Mouse (Mus musculus): ENCODE measurements around the gene Ptpn6.

Gene Ptpn6

DNA sequence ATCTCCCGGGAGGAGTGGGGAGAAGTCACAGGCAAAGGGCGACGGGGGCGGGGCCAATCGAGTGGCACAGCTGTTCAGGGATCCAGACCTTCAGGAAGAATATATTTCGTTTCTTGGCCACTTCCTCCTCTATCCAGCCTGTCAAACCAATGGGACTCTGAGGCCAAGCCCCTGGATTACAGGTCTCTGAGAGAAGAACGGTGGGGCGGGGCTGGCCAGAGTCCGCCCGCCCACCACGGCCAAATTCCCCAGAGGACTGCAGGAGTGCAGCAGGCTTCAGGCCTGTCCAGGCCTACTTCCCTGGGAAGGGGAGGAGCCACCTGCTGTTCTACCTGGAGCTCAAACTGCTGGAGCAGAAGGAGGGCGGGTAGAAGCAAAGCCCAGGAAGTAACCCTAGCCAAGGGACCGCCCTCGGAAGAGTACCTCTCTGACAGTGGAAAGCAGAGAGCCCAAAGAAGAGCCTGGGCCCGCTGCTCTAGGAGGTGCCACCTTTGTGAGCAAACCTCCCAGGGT, at the start of gene Ptpn6:
Gene Ptpn6 (minus strand): TSS at position 204 of the 513 bp plus-strand sequence.
- no peak for DNase-seq (ENCODE audit: low read depth, low spot score)

DNA sequence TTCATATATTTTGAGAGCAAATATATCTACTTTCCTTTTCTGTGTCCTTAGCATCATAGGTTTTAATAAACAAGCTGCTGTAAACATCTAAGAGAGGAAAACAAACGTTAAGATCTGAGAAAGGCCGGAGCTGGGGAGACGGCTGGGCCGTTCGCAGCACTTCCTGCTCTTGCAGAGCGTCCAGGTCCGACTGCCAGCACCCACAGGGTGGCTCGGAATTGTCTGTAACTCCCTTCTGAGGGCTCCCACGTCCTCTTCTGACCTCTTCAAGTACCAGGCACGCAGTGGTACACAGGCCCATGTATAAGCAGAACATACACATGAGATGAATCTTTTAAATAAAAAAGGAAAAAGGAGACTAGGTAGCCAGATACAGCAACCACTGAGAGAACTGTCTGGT, 49.2 kb upstream of the Ptpn6 start:
- no peak for DNase-seq (ENCODE audit: low read depth, low spot score)

- DNase-seq (ENCODE audit: low read depth, low spot score) = no peak
Measured at GRCm38 (mm10) chr6:124786756-124787420, 48.4 kb upstream of the Ptpn6 start.

- no peak for DNase-seq (ENCODE audit: low read depth, low spot score)
Measured at GRCm38 (mm10) chr6:124782436-124782835, 43.9 kb upstream of the Ptpn6 start.

DNA sequence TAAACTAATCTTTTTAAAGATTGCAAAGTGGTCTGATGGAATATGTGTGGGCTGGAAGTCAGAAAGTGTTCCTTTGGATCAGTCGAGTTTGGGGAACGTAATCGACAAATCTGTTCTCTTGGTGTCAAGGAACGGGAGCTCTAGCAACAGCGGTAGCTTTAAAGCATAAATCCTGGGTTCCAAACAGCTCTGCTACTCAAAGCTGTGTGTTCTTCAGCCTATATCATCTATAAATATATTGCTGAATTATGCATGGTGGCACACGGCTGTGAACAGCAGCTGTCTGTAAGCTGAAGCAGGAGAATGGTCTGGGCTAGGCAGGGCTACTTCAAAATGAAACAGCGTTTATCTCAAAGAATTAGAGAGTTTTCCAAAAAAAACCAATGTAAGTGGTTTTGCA, 42.4 kb upstream of the Ptpn6 start:
- DNase-seq (ENCODE audit: low read depth, low spot score) = no peak

DNA sequence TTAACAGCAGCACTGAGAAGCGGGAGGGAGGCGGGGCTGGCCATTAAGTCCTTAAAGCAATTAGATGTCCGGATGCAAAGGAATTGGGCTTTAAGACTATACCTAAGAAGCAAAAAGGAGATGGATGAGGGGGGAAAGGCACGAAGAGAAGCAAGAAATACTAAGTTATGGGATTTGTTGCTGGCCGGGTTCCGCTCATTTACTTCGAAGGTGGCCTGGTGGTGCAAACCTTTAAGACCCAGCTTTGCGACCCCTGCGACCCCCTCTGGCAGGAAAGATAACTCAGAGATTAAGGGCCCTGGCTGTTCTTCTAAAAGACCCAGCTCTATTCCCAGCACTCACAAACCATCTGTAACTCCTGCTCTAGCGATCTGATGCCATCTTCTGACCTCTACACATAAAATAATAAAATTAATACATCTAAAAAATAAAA, 41.5 kb upstream of the Ptpn6 start:
- DNase-seq (ENCODE audit: low read depth, low spot score) = no peak

GRCm38 (mm10) chr6:124779222-124779983, 40.9 kb upstream of the Ptpn6 start, which contains the start of gene Lrrc23:
TSS of gene Lrrc23 (minus strand) at chr6:124779727.
- DNase-seq (ENCODE audit: low read depth, low spot score) = no peak

DNA sequence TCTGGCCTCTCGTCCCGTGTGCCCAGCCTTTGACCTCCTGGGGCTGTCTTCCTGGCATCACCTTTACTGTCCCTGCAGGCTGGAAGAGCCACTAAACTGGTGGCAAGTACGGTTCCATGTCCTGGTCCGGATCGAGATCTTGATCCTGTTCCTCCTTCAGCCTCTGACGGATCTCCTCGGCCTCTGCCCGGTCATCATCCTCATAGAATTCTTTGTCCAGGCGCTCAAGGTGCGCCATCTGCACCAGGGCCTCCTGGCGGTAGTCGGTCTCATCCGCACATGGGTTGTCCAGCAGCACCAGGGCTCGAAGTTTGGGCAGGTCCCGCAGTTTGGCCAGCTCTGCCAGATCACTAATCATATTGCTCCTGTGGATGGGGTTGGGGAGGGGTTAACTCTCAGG, 32.0 kb upstream of the Ptpn6 start:
- no peak for DNase-seq (ENCODE audit: low read depth, low spot score)

- DNase-seq (ENCODE audit: low read depth, low spot score) = no peak
Measured at GRCm38 (mm10) chr6:124770013-124770412, 31.5 kb upstream of the Ptpn6 start.

DNA sequence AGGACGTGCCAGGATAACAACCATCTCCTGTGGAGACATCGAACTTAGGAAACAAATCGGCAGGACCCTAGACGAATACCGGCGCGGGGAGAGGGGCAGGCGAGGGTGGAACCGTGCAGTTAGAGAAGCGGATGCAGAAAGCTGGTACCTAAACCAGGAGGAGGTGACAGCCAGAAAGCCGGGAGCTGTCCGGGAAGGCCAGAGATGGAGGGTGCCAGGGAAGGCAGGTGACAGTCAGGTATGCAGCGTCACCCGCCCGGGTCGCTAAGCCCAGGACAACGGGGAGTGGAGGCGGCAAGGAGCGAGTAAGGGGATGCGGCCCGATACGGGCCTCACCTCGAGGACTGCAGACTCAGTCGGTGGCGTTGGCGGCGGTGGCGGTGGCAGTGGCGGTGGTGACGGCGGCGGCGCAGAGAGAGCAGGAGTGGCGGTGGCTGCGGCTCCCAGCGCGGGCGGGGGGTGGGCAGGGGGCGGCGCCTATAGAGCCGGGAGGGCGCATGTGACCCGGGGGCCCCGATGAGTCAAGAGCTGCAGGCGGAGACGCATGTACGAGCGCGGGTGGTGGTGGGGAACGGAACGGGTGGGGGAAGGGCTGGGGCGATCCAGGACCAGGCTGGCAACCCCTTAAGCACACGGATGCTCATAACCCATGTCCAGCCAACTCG, 30.7 kb upstream of the Ptpn6 start, which contains the start of gene Eno2:
Gene Eno2 (minus strand): TSS at position 573 of the 665 bp plus-strand sequence.
- DNase-seq (ENCODE audit: low read depth, low spot score) = no peak

DNA sequence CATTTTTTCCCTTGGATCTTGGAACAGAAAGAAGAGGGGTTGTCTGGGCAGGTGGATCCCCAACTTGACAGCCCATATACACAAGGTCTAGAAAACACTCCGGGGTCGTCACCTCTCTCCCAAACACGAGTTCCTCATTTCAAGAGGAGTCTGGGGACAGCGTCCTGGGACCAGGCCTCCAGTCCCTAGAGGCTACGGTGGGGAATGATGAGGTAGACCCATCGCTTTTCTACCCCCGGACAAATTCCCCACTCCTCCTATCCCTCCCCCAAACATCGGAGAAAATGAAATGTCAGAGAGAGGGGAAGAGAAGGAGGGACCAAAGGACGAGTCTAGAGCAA, 30.2 kb upstream of the Ptpn6 start:
- DNase-seq (ENCODE audit: low read depth, low spot score) = no peak

DNA sequence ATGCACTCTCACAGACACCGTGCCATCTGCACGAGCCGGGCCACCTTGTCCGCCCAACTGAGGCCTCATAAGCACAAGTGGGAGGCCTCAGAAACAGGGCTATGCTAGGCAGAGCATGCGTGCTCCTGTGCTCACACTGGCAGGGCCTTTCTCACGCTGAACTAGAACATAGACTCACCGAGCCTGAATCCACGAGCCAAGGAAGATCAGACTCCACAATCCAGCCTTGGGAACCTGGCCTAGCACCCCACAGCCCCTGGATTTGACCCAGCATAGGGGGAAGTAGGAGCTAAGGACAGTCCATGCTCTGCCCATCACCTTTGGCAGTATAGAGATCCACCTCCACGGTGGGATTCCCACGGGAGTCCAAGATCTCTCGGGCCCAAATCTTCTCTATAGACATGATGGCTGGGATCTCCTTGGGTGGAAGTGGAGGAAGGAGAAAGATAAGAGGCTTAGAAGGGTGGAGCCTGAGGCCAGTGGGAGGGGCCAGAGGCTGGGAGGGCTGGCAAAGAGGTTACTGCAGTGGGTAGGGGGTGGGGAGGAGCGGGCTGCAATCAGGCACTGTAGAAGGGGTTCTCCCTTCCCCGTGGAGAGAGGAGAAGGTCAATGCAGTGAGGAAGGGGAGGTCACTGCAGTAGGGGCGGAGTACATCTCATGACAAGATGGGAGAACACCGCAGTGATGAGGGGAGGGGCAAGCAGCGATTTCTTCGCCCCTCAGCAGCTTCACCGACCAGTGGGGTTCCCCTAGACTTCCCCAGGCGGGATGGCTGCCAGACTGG, 29.6 kb upstream of the Ptpn6 start:
- no peak for DNase-seq (ENCODE audit: low read depth, low spot score)

DNA sequence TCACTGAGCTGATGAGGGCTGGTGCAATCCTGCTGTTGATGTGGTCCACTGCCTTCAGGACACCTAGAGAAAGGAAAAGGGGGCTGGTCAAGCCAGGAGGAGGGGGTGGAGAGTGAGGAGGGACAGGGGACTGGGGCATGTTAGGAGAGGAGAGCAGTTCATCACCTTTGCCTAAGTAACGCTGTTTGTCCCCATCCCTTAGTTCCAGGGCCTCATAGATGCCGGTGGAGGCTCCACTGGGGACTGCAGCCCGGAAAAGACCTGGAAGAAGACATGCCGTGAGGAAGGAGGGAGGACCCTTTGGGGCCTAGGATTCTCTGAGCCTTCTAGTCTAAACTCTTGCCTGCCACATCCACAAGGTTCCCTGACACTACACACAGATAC, 29.0 kb upstream of the Ptpn6 start:
- DNase-seq (ENCODE audit: low read depth, low spot score) = no peak

- DNase-seq (ENCODE audit: low read depth, low spot score) = no peak
Measured at GRCm38 (mm10) chr6:124765951-124766350, 27.4 kb upstream of the Ptpn6 start.

DNA sequence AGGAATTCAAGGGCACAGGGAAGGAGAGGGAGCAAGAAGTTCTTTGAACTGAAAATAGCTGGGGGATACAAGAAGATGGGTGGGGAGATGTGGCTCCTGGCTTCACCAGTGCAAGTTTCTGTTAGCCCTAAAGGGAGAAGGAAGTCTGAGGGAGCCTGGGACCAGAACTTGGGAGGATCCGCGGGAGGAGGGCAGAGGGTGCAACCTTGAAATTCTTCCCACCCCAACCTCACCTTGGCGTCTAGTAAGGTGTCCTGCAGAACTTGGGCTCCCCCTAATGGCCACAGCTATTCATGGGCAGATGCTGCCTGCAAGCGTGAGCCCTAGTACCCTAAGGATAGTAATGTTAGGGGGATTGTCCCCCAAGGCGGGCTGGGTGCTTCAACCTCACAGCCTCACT, 20.7 kb upstream of the Ptpn6 start:
- DNase-seq (ENCODE audit: low read depth, low spot score) = peak; percentile 68

- no peak for DNase-seq (ENCODE audit: low read depth, low spot score)
Measured at GRCm38 (mm10) chr6:124758849-124759232, 20.3 kb upstream of the Ptpn6 start.

GRCm38 (mm10) chr6:124757909-124758848, 19.7 kb upstream of the Ptpn6 start:
- DNase-seq (ENCODE audit: low read depth, low spot score) = no peak

DNA sequence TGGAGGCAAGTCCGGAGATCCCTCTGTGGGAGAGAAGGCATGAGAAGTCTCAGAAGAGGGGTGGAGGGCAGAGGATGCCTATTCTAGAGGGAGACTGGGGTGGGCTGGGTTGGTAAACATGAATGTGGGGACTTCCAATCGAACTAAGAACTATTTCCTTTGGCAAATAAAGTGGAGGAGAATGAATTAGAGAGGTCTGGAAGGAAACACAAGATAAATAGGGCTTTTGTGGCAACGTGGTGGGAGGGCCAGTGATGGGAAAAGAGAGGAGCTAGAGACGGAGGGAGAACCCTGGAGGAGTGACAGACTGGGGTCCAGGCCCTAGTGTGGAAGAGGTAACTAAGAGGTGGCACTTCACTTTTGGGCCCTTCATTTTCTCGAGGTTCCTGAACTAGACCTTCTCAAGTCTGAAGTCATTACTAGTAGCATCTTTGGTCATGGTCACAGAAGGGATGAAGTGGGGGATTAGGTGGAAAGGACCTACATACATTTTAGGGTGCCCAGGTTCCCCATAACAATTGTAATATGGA, 18.9 kb upstream of the Ptpn6 start:
- DNase-seq (ENCODE audit: low read depth, low spot score) = no peak

- DNase-seq (ENCODE audit: low read depth, low spot score) = peak; percentile 70
Measured at GRCm38 (mm10) chr6:124756652-124757350, 18.3 kb upstream of the Ptpn6 start.

Data from retina, postnatal 7 days (tissue).